Mouse (Mus musculus): Measurements from ENCODE around the gene Kctd18. TPM values are rescaled to one million over a fixed set of nuclear protein-coding genes. Genes with fewer than 3 reads are reported as not detected.

The Kctd18 gene
- polyA plus RNA-seq, 1 experiment from 2014 or later: 24.4 TPM

GRCm38 (mm10) chr1:57989052-57989600 lies 29.6 kb downstream of the Kctd18 start:
- WGBS: 81% methylated on average over 6 of the region's 6 CpGs
- ATAC-seq (ENCODE audit: insufficient number of reproducible peaks, insufficient read depth, low FRiP score, low TSS enrichment, low read depth): no peak
- no peaks in the 10 kb centered on the region for H3K4me1 ChIP-seq (replicated peaks)
- no peaks in the 10 kb centered on the region for H3K36me3 ChIP-seq
- H3K27me3 ChIP-seq: no peaks in the 10 kb centered on the region
- H3K9me3 ChIP-seq: no peaks in the 10 kb centered on the region
- no peak overlapping the region for H3K4me3 ChIP-seq (replicated peaks)
- no peak overlapping the region for H3K4me2 ChIP-seq
- H3K27ac ChIP-seq: no peak overlapping the region
- no peak overlapping the region for H3K9ac ChIP-seq (replicated peaks)

- H3K27me3 ChIP-seq: no peaks in the 10 kb centered on the region
- no peaks in the 10 kb centered on the region for H3K36me3 ChIP-seq
- ATAC-seq (ENCODE audit: insufficient number of reproducible peaks, insufficient read depth, low FRiP score, low TSS enrichment, low read depth): no peak
- no peak overlapping the region for H3K4me3 ChIP-seq (replicated peaks)
- 90% methylated on average over 3 of the region's 3 CpGs for WGBS
- no peak overlapping the region for H3K4me2 ChIP-seq
- no peak overlapping the region for H3K9ac ChIP-seq (replicated peaks)
- no peak overlapping the region for H3K27ac ChIP-seq
- no peaks in the 10 kb centered on the region for H3K9me3 ChIP-seq
- H3K4me1 ChIP-seq (replicated peaks): no peaks in the 10 kb centered on the region
Measured at GRCm38 (mm10) chr1:57976860-57977259, 41.9 kb downstream of the Kctd18 start.

- H3K27me3 ChIP-seq: no peaks in the 10 kb centered on the region
- no peaks in the 10 kb centered on the region for H3K9me3 ChIP-seq
- 91% methylated on average over 2 of the region's 2 CpGs for WGBS
- no peak overlapping the region for H3K9ac ChIP-seq (replicated peaks)
- ATAC-seq (ENCODE audit: insufficient number of reproducible peaks, insufficient read depth, low FRiP score, low TSS enrichment, low read depth): no peak
- H3K4me3 ChIP-seq (replicated peaks): no peak overlapping the region
- H3K4me2 ChIP-seq: no peak overlapping the region
- peaks cover 9% of the 10 kb centered on the region for H3K4me1 ChIP-seq (replicated peaks)
- no peak overlapping the region for H3K27ac ChIP-seq
- peaks cover 5% of the 10 kb centered on the region for H3K36me3 ChIP-seq
Measured at GRCm38 (mm10) chr1:57971588-57971987, 47.2 kb downstream of the Kctd18 start.

- Histone ChIP-seq H3K4me2 (peak overlapping the region; percentile 85), H3K9me3 (no peaks in the 10 kb centered on the region), H3K36me3 (peaks cover 19% of the 10 kb centered on the region), H3K27ac (peak overlapping the region; percentile 81), H3K4me1 (replicated peaks) (peaks cover 9% of the 10 kb centered on the region), H3K9ac (replicated peaks) (peak overlapping the region; percentile 86), H3K4me3 (replicated peaks) (peak overlapping the region; percentile 75), H3K27me3 (no peaks in the 10 kb centered on the region)
- WGBS: under 1% methylated on average over 64 of the region's 65 CpGs
- ATAC-seq (ENCODE audit: insufficient number of reproducible peaks, insufficient read depth, low FRiP score, low TSS enrichment, low read depth): peak; percentile 94
Measured at GRCm38 (mm10) chr1:57969327-57970271, 49.2 kb downstream of the Kctd18 start.

GRCm38 (mm10) chr1:57955774-57956173 lies 63.0 kb downstream of the Kctd18 start:
- Histone ChIP-seq H3K9me3 (no peaks in the 10 kb centered on the region), H3K4me2 (no peak overlapping the region), H3K9ac (replicated peaks) (no peak overlapping the region), H3K4me1 (replicated peaks) (no peaks in the 10 kb centered on the region), H3K4me3 (replicated peaks) (no peak overlapping the region), H3K27me3 (no peaks in the 10 kb centered on the region), H3K36me3 (peaks cover 50% of the 10 kb centered on the region), H3K27ac (no peak overlapping the region)
- 95% methylated on average over 1 of the region's 1 CpGs for WGBS
- no peak for ATAC-seq (ENCODE audit: insufficient number of reproducible peaks, insufficient read depth, low FRiP score, low TSS enrichment, low read depth)

- H3K4me3 ChIP-seq (replicated peaks): no peak overlapping the region
- no peaks in the 10 kb centered on the region for H3K9me3 ChIP-seq
- no peak for ATAC-seq (ENCODE audit: insufficient number of reproducible peaks, insufficient read depth, low FRiP score, low TSS enrichment, low read depth)
- H3K27ac ChIP-seq: no peak overlapping the region
- peaks cover 44% of the 10 kb centered on the region for H3K36me3 ChIP-seq
- H3K4me2 ChIP-seq: no peak overlapping the region
- H3K27me3 ChIP-seq: no peaks in the 10 kb centered on the region
- no peak overlapping the region for H3K9ac ChIP-seq (replicated peaks)
- 84% methylated on average over 5 of the region's 5 CpGs for WGBS
- H3K4me1 ChIP-seq (replicated peaks): 0 out of 2 replicates have a peak, but pooled peaks cover under 1% of the 10 kb centered on the region
Measured at GRCm38 (mm10) chr1:57954376-57954765, 64.4 kb downstream of the Kctd18 start.

GRCm38 (mm10) chr1:57953586-57954375 lies 65.0 kb downstream of the Kctd18 start:
- H3K4me3 ChIP-seq (replicated peaks): no peak overlapping the region
- 87% methylated on average over 16 of the region's 16 CpGs for WGBS
- peaks cover 38% of the 10 kb centered on the region for H3K36me3 ChIP-seq
- H3K4me1 ChIP-seq (replicated peaks): peaks cover 7% of the 10 kb centered on the region
- H3K27me3 ChIP-seq: no peaks in the 10 kb centered on the region
- H3K4me2 ChIP-seq: no peak overlapping the region
- no peak overlapping the region for H3K9ac ChIP-seq (replicated peaks)
- no peak for ATAC-seq (ENCODE audit: insufficient number of reproducible peaks, insufficient read depth, low FRiP score, low TSS enrichment, low read depth)
- no peaks in the 10 kb centered on the region for H3K9me3 ChIP-seq
- H3K27ac ChIP-seq: no peak overlapping the region

GRCm38 (mm10) chr1:57952509-57952908 lies 66.2 kb downstream of the Kctd18 start:
- no peak for ATAC-seq (ENCODE audit: insufficient number of reproducible peaks, insufficient read depth, low FRiP score, low TSS enrichment, low read depth)
- Histone ChIP-seq H3K4me2 (no peak overlapping the region), H3K27ac (no peak overlapping the region), H3K36me3 (peaks cover 33% of the 10 kb centered on the region; the same call in 1 of the 2 replicates), H3K4me3 (replicated peaks) (no peak overlapping the region), H3K9ac (replicated peaks) (no peak overlapping the region), H3K27me3 (no peaks in the 10 kb centered on the region), H3K4me1 (replicated peaks) (peaks cover 14% of the 10 kb centered on the region), H3K9me3 (no peaks in the 10 kb centered on the region)
- WGBS: 92% methylated on average over 4 of the region's 4 CpGs

- H3K4me2 ChIP-seq: no peak overlapping the region
- H3K4me1 ChIP-seq (replicated peaks): peaks cover 18% of the 10 kb centered on the region
- H3K27me3 ChIP-seq: no peaks in the 10 kb centered on the region
- H3K9me3 ChIP-seq: no peaks in the 10 kb centered on the region
- no peak overlapping the region for H3K4me3 ChIP-seq (replicated peaks)
- H3K36me3 ChIP-seq: peaks cover 17% of the 10 kb centered on the region; the same call in 1 of the 2 replicates
- WGBS: 75% methylated on average over 5 of the region's 5 CpGs
- H3K9ac ChIP-seq (replicated peaks): no peak overlapping the region
- H3K27ac ChIP-seq: no peak overlapping the region
- no peak for ATAC-seq (ENCODE audit: insufficient number of reproducible peaks, insufficient read depth, low FRiP score, low TSS enrichment, low read depth)
Measured at GRCm38 (mm10) chr1:57949716-57950115, 69.0 kb downstream of the Kctd18 start.

GRCm38 (mm10) chr1:57949195-57949594 lies 69.6 kb downstream of the Kctd18 start:
- 9% methylated on average over 1 of the region's 1 CpGs for WGBS
- H3K4me3 ChIP-seq (replicated peaks): no peak overlapping the region
- H3K4me1 ChIP-seq (replicated peaks): peaks cover 18% of the 10 kb centered on the region
- no peak overlapping the region for H3K27ac ChIP-seq
- no peak overlapping the region for H3K9ac ChIP-seq (replicated peaks)
- H3K4me2 ChIP-seq: no peak overlapping the region
- H3K9me3 ChIP-seq: no peaks in the 10 kb centered on the region
- no peaks in the 10 kb centered on the region for H3K27me3 ChIP-seq
- peaks cover 18% of the 10 kb centered on the region; the same call in 1 of the 2 replicates for H3K36me3 ChIP-seq
- ATAC-seq (ENCODE audit: insufficient number of reproducible peaks, insufficient read depth, low FRiP score, low TSS enrichment, low read depth): no peak
